Mouse (Mus musculus) C2C12 (cell line): Measurements from ENCODE around the gene Ache. TPM values are rescaled to one million over a fixed set of nuclear protein-coding genes. Genes with fewer than 3 reads are reported as not detected.

ENCODE experiments used
- H3K27me3 ChIP-seq: one replicate; pipeline ENCODE4 v1.6.1; 2011; ENCODE audit not compliant: control insufficient read depth, insufficient read depth, insufficient read length
- H3K36me3 ChIP-seq: one replicate; pipeline ENCODE4 v1.6.1; 2011; ENCODE audit not compliant: control insufficient read depth, insufficient read depth
- H3K4me3 ChIP-seq: one replicate; pipeline ENCODE4 v1.5.1; 2011; ENCODE audit warnings: mild to moderate bottlenecking, control low read depth; ENCODE audit not compliant: poor library complexity, insufficient read depth, severe bottlenecking
- H3K79me2 ChIP-seq: one replicate; pipeline ENCODE4 v1.6.1; 2011; ENCODE audit not compliant: control insufficient read depth, insufficient read depth
- H3K79me3 ChIP-seq: one replicate; pipeline ENCODE4 v1.6.1; 2011; ENCODE audit warnings: low read depth, control low read depth
- H3ac ChIP-seq: one replicate; pipeline ENCODE3; 2011; ENCODE audit warnings: low read depth; ENCODE audit not compliant: control insufficient read depth, insufficient read length
- CEBPB ChIP-seq: IDR thresholded peaks from one replicate; pipeline ENCODE4 v1.6.1; 2011; ENCODE audit warnings: low read depth, mild to moderate bottlenecking, control low read depth, moderate library complexity
- CTCF ChIP-seq: IDR thresholded peaks from one replicate; pipeline ENCODE4 v1.5.1; 2011; ENCODE audit not compliant: control insufficient read depth, insufficient read depth, insufficient read length
- FOSL1 ChIP-seq: IDR thresholded peaks from one replicate; pipeline ENCODE4 v1.8.0; 2011; ENCODE audit warnings: mild to moderate bottlenecking, low read length; ENCODE audit not compliant: poor library complexity, insufficient read depth, severe bottlenecking
- MAX ChIP-seq: IDR thresholded peaks from one replicate; pipeline ENCODE4 v1.6.1; 2011; ENCODE audit warnings: mild to moderate bottlenecking, control low read depth
- MYOD1 ChIP-seq: IDR thresholded peaks from one replicate; pipeline ENCODE4 v1.6.1; 2011; ENCODE audit warnings: low read depth; ENCODE audit not compliant: control insufficient read depth, insufficient read length
- MYOG ChIP-seq: IDR thresholded peaks from one replicate; pipeline ENCODE4 v1.6.1; 2011; ENCODE audit not compliant: control insufficient read depth, insufficient read length; ENCODE audit errors: extremely low read depth
- USF1 ChIP-seq: IDR thresholded peaks from one replicate; pipeline ENCODE4 v1.6.1; 2011; ENCODE audit warnings: low read depth, mild to moderate bottlenecking, control low read depth, moderate library complexity
- polyA plus RNA-seq: library from polyadenylated mRNA; unstranded; fragments of >200 nt; fragmentation: generic; extraction: Trizol; gene quantifications from one replicate; pipeline ENCODE4 v1.2.1, GENCODE M21; 2012; ENCODE audit warnings: missing spikeins

The Ache gene
- polyA plus RNA-seq, 1 experiment, result 0.06 TPM

DNA sequence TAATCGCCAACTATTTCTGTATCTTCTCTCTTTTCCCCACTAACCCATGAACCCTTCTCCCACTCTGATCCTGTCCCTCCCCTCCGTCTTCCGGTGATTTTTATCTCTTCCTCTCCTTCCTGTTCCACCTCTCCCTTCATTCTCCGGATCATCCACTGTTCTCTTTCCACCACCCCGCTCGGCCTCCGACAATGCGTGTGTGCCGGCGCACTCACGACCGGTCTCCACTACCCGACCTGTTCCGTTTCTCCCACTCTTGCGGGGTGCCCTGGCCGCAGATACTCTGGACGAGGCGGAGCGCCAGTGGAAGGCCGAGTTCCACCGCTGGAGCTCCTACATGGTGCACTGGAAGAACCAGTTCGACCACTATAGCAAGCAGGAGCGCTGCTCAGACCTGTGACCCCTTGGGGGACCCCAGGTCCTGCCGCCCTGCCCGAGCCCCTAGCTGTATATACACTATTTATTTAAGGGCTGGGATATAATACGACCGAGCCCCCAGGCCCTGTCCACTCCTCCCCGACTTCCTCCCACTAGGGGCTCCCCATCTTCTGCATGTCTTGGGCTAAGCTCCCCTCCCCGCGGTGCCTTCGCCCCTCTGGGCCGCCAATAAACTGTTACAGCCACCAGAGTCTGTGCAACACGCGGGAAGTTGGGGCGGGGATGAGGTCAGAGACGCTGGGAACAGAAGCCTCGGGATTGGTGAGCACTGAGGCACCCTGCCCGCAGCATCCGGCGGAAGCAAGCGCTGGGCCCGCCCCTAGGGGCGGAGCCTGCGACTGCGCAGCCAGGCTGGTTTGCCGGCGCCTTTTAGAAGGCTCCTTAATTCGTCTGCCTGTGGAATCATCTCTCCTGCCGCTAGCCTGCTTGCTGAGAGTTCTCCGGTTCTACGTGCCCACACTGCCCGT, 6.8 kb downstream of the Ache start, which contains the start of gene Ufsp1:
TSS of gene Ufsp1 (plus strand) at position 791 of the 905 bp plus-strand sequence.
- H3K79me2 ChIP-seq, result no peaks in the 10 kb centered on the region
- peaks cover 40% of the 10 kb centered on the region for H3K36me3 ChIP-seq
- peaks cover 1% of the 10 kb centered on the region for H3K79me3 ChIP-seq
- H3ac ChIP-seq, result peak within 1 kb of the TSS; percentile 75
- peaks cover 6% of the 10 kb centered on the region for H3K27me3 ChIP-seq
- H3K4me3 ChIP-seq, result peak within 1 kb of the TSS; percentile 41
- TF ChIP-seq MYOG (no peak), FOSL1 (no peak), USF1 (no peak), MAX (peak; percentile 90)

DNA sequence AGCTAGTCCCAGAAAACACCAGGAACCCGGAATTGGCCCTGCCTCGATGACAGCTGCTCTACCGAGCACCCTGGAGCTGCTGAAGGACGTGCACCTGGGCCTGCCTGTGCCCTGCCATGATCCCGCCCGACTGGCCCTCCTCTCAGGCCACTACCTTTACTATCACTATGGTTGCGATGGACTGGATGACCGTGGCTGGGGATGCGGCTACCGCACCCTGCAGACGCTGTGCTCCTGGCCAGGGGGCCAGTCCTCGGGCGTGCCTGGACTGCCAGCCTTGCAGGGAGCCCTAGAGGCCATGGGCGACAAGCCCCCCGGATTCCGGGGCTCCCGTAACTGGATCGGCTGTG, 7.4 kb downstream of the Ache start:
- Histone ChIP-seq H3K36me3 (peaks cover 47% of the 10 kb centered on the region), H3K4me3 (peak overlapping the region; percentile 41), H3K79me3 (peaks cover 1% of the 10 kb centered on the region), H3K79me2 (no peaks in the 10 kb centered on the region), H3K27me3 (no peaks in the 10 kb centered on the region), H3ac (peak overlapping the region; percentile 66)
- no peak for TF ChIP-seq USF1

GRCm38 (mm10) chr5:137295296-137295695, 8.0 kb downstream of the Ache start:
- Histone ChIP-seq H3K36me3 (peaks cover 53% of the 10 kb centered on the region), H3K79me2 (no peaks in the 10 kb centered on the region), H3K79me3 (peaks cover 1% of the 10 kb centered on the region), H3K4me3 (peak overlapping the region; percentile 41), H3ac (peak overlapping the region; percentile 66), H3K27me3 (no peaks in the 10 kb centered on the region)
- TF ChIP-seq MYOD1, result no peak

- H3K4me3 ChIP-seq, result no peak overlapping the region
- H3K79me3 ChIP-seq, result peaks cover 4% of the 10 kb centered on the region
Measured at GRCm38 (mm10) chr5:137295712-137296111, 8.4 kb downstream of the Ache start.

DNA sequence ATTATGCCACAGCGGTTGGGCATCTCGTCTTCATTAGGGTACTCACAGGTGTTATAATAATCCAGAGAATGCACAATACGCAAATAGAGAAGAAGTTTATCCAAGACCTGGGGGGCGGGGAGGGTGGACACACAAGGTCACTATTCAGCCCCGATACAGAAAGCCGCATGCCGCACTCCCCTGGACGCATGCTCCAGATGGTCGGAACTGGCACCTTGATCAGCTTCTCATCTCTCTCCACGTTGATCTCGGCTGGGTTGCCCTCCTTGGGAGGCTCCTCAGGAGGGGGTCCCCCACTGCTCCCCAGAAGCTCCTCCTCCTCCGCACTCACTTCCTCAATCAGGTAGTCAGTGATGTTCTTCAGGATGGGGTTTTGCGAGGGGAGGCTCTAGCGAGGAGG, 9.8 kb downstream of the Ache start:
- Histone ChIP-seq H3K27me3 (no peaks in the 10 kb centered on the region), H3K4me3 (no peak overlapping the region), H3K79me3 (peaks cover 4% of the 10 kb centered on the region), H3ac (no peak overlapping the region), H3K79me2 (no peaks in the 10 kb centered on the region), H3K36me3 (peaks cover 70% of the 10 kb centered on the region)
- TF ChIP-seq MYOG, result no peak
- TF ChIP-seq USF1, result no peak
- no peak for TF ChIP-seq FOSL1
- TF ChIP-seq MAX, result no peak
- no peak for TF ChIP-seq CEBPB
- TF ChIP-seq MYOD1, result no peak

More at GRCm38 (mm10) chr5:137295712-137296111, 8.4 kb downstream of the Ache start:
- peaks cover 57% of the 10 kb centered on the region for H3K36me3 ChIP-seq
- H3K27me3 ChIP-seq, result no peaks in the 10 kb centered on the region
- TF ChIP-seq MAX (no peak), CEBPB (no peak), FOSL1 (no peak), MYOG (no peak), MYOD1 (no peak), USF1 (no peak), CTCF (no peak)
- H3ac ChIP-seq, result no peak overlapping the region
- no peaks in the 10 kb centered on the region for H3K79me2 ChIP-seq

DNA sequence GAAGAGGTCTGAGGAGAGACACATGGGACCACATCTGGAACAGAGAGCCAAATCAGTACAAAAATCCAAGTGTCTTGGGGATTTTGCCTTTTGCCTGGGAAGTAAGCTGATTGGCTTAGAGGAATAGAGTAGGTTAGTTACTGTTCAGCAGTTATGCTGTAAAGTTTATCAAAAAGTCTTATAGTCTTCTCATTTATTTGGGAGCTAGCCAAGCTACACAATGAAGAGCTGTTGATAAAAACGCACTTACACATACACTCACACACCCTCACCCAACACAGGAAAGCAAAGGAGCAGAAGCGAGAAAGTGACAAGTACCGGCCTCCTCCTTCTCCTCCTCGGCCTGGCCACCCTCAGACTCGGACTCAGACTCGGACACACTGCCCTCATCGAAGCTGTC, 11.9 kb downstream of the Ache start:
- no peak overlapping the region for H3ac ChIP-seq
- H3K79me3 ChIP-seq, result peaks cover 18% of the 10 kb centered on the region
- no peaks in the 10 kb centered on the region for H3K27me3 ChIP-seq
- H3K36me3 ChIP-seq, result peaks cover 86% of the 10 kb centered on the region
- peaks cover 21% of the 10 kb centered on the region for H3K79me2 ChIP-seq
- TF ChIP-seq CEBPB (no peak), MYOG (no peak), CTCF (no peak), MYOD1 (no peak), MAX (no peak), FOSL1 (no peak), USF1 (no peak)
- no peak overlapping the region for H3K4me3 ChIP-seq
